Mouse (Mus musculus) megakaryocyte progenitor cell, adult 5-6 weeks (primary cell): ENCODE data around the gene Pgc. TPM values are rescaled to one million over a fixed set of nuclear protein-coding genes. Genes with fewer than 3 reads are reported as not detected.

Experiments used
- ATAC-seq: replicated peaks from 2 replicates; pipeline ENCODE4 v1.8.0; 2016; ENCODE audit warnings: mild to moderate bottlenecking, moderate TSS enrichment, inconsistent platforms; ENCODE audit not compliant: poor library complexity
- total RNA-seq, 2 experiments: library from RNA; stranded (forward) in 1 of 2; stranded (reverse) in 1 of 2; fragments of 157-497, 149-512 nt in 1 of 2; fragments of 200-1000 nt in 1 of 2; gene quantifications; 2 replicates each; pipeline versions ENCODE4 v1.2.3 to v1.2.4; 2015 to 2017

Gene Pgc
- total RNA-seq, 2 experiments from 2014 or later: not detected

- ATAC-seq: no peak
Measured at GRCm38 (mm10) chr17:47707961-47708360, 18.7 kb upstream of the Pgc start.

- no peak for ATAC-seq
Measured at GRCm38 (mm10) chr17:47708972-47709371, 17.7 kb upstream of the Pgc start.

DNA sequence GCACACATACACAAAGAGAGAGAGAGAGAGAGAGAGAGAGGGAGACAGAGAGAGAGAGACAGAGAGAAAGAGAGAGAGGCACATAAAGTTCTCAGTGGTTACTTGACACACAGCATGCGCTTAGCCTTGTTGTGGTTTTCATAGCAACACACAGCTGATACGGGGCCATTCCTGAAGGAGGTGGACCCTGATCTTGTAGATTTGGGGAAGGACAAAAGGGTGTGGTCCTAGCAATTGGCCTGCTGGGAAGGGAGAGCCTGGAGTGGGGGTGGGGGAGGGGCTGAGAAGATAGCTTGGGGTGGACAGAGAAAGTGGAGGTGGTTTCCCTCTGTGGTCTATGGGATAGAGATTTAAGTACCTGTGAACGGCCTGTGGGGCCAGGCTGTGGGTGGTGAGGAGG, 16.6 kb upstream of the Pgc start:
- ATAC-seq: no peak

DNA sequence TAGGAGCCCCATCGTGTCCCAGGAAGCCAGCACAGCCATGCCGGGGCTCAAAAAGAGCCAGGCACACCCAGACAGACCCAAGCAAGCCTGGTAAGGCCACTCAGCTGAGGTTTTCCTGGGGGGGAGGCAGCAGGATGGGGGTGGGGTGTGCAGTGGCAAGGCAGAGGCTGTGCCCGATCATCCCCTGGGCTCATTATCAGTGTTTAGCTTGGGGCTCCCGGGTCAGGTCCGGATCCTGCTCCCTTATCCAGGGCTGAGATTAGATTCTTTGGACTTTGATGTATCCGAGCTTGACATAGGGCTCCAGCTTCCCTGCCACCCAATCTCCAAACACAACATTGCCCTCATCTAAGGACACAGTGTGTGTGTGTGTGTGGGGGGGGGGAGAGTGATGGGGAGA, 14.8 kb upstream of the Pgc start:
- no peak for ATAC-seq

GRCm38 (mm10) chr17:47712889-47713571, 13.6 kb upstream of the Pgc start:
- ATAC-seq: no peak

- ATAC-seq: peak; percentile 72
Measured at GRCm38 (mm10) chr17:47715037-47715436, 11.6 kb upstream of the Pgc start.

DNA sequence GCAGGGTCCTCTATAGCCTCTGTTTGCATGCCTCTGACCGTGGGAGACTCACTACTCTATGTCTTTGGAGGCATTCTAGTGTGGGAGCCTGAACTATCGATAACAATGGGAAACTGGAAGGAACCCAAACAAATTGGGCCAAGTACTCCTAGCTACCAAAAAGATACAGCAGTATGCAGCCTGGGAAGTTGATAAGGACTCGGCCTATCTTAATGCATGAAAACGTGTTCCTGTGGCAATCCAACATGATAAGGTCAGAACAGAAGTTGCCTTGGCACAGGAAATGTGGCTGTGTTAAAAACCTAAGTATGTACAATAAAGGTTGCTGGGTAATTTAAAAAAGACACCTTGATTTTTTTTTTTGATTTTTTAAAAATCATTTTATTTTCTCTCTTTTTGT, 5.5 kb upstream of the Pgc start:
- peak; percentile 79 for ATAC-seq

DNA sequence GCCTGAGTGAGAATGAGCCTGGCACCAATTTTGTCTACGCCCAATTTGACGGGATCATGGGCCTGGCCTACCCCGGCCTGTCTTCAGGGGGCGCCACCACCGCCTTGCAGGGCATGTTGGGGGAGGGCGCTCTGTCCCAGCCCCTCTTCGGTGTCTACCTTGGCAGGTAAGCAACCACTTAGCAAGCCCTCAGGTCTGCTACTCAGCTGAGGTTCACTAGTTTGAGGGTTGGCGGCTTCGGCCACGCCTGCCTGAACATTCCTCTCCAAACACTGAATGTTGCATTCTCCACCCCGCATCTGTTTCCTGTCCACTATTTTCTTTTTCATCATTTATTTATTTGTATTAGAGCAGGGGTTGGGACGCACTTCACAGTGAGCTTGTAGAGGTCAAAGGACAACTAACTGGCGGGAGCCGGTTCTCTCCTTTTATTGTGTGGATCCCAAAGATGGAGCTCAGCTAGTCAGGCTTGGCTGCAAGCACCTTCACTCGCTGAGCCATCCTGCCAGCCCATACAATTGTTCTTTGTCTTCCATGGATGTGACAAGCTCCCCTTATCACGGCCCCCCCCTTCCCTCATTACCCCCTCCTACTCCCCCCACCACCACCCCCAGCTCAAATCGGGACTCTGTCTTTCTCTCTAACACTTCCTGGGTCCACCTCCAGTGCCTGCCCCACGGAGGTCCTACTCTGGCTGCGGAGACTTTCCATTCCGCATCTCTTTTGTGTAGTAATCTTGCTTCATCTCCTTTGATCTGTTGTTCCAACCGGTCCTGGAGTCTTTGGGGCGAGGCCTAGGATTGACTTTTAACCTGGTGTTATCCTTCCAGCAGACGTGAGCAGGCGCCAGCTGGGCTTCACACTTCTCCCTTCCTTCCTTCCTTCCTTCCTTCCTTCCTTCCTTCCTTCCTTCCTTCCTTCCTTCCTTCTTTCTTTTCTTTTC, 4.3 kb downstream of the Pgc start:
- no peak for ATAC-seq

GRCm38 (mm10) chr17:47735553-47736100, 9.0 kb downstream of the Pgc start:
- ATAC-seq: no peak

DNA sequence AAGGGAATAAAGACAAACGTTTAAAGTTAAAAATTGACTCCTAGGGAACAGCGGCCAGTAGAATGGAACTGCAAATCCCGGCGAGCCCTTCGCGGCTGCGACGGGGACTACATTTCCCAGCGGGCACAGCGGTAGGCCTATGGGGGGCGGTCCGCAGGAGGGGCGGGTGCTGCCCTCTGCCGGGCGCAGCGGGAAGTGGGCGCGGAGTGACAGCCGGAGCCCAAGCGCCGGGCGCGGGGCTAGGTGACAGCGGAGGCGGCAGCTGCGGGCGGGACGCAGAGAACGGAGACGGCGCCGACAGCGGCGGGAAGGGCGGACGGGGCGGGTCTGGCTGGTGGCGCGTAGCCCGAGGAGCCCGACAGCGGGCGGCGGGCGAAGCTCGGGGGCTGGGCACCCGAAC, 10.2 kb downstream of the Pgc start, which contains the start of gene Tfeb:
Gene Tfeb (plus strand): TSS at position 175 of the 400 bp plus-strand sequence.
- peak; percentile 91 for ATAC-seq

- peak; percentile 63 for ATAC-seq
Measured at GRCm38 (mm10) chr17:47737271-47738065, 10.8 kb downstream of the Pgc start.

DNA sequence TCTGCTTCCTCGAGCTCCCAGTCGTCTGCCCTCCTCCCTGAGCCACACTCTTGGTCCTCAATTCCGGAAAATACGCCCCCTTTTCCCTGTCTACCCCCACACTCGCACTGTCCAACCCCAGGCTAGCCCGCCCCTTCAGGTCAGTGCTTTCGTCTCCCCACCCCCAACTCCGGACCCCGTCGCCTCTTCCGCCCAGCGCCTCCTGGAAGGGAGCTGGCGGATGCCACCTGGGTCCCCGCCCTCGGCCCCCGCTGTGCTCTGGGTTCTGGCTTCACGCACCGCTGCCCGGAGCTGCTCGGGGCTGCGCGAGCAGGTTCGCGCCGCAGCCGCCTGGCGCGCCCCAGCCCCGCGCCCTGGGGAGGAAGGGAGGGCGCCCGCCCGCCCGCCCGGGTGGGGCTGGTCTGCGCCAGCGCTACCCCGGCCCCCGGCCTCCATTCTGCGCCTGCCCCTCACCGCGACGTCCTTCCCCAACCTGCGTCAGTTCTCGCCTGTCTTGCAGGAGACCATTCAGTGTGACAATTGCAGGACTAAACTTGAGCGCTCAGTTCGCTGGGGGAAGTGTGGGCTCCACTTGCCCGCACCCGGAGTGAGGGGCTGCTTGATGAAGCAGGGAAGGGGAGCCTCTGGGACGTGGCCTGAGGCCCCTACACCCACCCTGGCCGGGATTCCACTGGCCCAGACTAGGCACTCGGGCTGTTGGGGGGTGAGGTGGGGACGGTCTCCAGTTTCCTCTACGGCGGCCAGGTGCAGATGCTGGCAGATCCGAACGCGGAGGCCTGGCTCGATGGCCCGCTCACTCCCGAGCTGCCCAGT, 11.6 kb downstream of the Pgc start:
- ATAC-seq: peak; percentile 1; the same call in 1 of the 2 replicates

- ATAC-seq: no peak
Measured at GRCm38 (mm10) chr17:47738879-47739798, 12.5 kb downstream of the Pgc start.

- no peak for ATAC-seq
Measured at GRCm38 (mm10) chr17:47740186-47740585, 13.5 kb downstream of the Pgc start.

DNA sequence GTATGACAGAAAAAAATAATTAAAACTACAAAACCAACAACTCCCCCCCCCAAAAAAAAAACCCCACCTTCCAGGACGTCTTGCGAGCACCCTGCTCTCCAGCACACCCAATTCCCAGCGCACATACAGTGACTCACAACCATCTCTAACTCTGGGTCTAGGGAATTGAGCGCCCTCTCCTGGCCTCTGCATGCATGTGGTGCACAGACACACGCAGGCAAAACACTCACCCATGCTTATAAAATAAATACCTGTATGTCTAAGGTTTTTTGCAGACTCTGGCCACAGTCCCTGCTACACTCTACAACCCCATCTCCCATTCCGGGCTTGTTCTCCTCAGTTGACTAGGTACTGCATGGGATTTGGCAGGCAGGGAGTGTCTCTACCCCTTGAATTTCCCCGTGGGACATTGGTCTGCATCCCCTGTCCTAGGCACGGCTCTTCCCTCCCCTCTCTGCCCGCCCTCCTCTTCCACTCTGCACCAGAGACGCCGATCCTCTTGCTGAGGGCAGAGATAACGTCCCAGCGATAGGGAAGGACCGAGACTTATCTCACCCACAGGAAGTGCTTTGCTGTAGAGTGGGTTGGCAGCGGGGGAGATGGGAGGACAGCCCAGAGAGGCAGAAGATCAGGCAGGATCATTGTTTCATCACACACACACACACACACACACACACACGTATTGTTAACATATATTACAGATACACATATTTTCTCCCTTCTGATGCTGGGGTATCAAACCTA, 16.5 kb downstream of the Pgc start:
- ATAC-seq: peak; percentile 70

- ATAC-seq: no peak
Measured at GRCm38 (mm10) chr17:47744086-47744485, 17.4 kb downstream of the Pgc start.

GRCm38 (mm10) chr17:47744746-47745368, 18.2 kb downstream of the Pgc start:
- no peak; the same call in 1 of the 2 replicates for ATAC-seq
